Mouse (Mus musculus) right cerebral cortex, postnatal 10 days (tissue): Measurements from ENCODE around the gene Kif18b.
A peak's percentile ranks its signal among the peaks of the same experiment; 100 is the strongest.

Source experiments
- DNase-seq, 2 experiments: peaks; one replicate each; pipeline ENCODE4 v3.0.0; 2021; ENCODE audit warnings: low spot score in 2 of 2

Kif18b gene

DNA sequence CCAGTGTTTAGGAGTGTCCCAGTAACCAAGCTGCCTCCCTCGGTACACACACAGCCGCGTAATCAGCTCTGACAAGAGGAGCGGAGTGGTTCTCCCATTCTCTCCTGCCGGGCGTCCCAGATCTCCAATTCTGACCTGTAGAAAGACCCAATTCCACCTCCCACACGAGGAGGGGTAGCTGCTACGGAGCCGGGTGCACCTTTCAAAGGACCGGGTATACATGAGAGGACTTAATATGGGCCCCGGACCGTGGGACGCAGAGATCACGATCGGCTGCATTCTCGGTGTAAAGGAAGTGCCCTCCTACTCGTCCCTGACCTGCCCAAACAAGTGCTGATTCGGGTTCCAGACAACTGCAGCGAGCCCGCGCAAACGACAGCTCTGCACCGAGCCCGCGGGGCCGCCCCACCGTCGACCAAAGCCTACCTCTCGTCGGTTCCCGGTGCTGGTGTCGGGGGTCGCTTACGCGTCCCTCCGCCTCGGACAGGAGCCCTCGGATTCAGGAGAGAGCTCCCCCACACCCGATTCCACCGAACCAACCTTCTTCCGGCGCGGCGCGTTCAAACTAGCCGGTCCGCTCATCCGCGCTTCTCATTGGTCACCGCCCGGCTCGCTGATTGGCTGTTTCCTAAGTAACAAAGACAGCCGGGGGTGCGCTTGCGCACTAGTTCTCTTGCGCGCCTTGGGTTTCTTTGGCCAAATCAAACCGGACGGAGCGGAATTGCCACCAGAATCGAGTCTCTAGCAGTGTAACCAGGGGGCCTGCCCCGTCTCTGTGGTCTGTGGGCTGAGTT lies at the start of gene Kif18b:
TSS of gene Kif18b (minus strand) at position 568 of the 794 bp plus-strand sequence.
- peak; percentile 98 for DNase-seq

DNA sequence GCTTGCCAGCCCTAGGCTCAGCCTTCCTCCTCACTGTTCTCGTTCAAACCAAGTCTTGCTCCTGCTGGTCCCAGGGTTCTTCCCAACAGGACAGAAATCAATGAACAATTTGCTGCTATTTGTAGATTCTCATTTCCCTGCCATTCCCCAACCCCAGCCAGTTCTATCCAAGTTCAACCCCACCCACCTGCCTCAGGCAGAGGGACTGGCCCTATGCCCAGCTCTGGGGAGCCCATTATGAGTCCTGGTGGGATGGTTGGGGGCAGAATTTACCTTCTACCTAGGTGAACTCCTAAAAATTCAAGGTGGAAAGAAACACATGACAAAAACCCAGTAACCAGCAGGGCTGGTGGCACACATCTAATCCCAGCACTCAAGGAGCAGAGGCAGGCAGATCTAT lies 47.4 kb upstream of the Kif18b start:
- DNase-seq = no peak

DNA sequence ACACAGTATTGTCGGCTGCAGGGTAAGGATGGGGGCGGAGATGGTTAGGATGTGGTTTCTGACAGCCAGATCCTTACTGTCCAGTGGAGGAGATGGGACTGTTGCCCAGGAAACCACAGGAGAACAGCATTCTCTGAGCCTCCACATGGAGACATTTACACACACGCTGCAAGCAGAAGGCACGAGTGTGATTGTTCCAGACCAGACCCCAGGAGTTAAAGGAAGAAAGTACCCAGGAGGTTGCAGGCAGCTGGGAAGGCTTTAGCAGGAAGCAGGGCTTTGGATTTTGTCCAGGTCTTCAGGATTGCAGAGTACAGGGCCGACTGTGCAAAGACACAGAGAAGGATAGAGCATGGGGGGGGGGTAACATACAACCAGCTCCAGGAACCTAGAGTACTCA lies 46.7 kb upstream of the Kif18b start:
- DNase-seq = peak; percentile 38 to 58

DNA sequence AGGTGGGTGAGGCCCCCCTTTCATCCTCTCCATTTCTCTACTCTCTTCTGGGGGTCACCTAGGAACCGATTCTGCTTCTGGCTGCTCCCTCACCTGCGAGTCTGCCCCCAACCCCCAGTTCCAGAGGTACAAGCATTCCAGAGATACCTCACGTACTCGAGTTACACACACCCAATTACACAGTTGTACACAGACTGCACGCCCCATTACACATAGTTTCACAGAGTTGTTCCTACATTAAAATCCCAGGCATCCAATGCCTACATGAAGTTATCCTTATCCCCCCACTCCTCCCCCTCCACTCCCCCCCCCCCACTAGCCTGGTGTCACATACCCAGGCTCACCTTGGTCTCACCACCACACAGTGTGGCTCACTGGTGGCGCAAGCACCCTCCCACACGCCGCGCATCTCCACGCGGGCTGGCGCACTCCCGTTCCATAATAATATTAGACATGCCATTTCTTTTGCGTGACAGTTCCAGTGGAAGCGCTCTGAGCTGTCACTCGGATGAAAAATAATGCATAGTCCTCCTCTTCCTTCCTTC lies 39.7 kb upstream of the Kif18b start:
- no peak for DNase-seq

DNA sequence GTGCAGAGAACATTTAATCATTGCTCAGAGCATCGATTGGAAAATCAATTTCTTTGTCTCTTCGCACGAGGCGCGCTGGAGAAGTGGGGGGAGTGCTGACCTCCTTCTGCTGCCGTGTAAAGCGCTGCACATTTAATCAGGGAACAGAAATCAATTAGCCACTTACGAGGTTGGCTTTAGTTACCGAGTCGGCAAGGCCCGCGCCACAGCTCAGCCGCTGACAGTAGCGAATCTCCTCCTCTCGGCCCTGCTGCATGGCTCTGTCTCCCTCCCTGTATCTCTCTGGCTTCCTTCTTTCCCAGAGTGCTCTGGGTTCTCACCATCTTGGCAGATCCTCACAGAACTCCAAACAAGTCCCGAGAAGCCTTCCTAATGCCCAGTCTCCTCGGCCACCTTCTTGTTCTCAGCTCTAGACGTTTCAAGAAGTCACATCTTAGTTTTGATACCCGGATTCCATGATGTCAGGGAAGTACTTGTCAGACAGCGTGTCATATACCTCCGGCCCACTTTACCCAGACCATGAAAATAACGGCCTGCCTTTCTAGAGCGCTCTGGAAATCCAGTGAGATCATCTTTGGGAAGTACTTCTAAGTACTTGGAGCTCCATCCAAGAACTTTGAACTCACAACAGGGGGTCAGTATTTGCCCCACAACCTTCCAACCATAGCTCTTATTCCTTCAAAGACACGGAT lies 39.1 kb upstream of the Kif18b start:
- DNase-seq = no peak

DNA sequence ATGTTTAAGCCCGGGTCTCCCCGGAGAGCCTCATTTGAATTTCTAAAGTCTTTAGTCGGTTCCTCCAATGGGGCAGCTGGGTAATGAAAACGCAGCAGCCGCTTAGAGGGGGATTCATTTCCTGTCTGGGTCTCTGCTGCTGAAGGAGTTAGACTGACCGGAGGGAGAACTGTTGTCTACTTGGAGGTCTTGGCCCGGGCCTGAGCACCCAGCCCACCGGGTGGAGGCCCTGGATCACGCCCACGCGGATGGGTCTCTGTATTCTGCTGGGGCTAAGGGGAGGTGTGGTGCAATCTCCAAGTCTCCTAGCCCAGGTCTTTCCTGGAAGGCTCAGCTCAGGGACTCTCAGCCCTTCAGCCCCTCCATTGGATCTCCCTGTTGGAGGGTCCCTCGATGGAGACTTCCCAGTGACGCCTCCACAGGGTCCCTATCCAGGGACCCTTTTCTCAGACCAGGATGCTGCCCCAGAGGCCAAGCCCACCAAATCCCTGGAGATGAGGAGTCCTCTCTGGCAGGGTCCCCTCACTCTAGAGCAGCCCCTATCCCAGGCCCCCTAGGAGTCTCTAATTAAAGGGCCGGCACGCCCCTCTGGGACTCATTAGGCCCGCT lies 38.4 kb upstream of the Kif18b start:
- no peak for DNase-seq

DNA sequence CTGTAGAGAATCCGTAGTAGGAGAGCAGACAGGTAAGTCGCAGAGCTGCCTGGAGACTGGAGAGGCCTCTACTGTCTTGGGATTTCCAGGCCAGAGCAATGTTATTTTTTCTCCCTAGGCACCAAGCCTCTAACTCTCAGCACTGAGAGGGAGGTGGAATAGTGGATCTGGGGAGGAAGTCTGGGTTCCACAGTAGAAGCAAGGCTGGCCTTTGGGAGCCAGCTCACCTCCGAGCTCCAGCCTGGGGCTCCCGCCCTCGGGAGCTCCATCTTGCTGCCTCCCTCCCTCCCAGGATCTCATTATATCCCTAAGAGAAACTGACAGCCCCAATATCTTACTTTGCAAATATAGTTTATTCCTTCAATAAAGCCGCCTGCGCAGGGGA lies 37.9 kb upstream of the Kif18b start:
- no peak for DNase-seq

DNA sequence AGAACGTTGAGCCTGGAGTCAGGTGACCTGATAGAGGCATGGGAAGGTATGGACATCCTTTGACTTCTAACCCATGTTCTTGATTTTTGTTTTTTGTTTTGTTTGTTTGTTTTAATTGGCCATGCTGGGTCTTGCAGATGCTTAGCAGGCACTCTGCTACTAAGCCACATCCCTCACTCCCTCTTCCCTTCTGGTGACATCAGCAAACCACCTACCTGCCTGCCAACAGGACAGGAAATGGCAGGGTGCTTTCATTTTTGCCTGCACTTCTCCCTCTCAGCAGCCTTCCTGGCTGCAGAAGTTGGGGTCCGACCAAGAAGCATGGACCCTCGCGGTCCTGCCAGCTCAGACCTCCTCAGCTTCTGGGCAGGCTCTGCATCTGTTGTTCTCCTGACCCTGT lies 36.2 kb upstream of the Kif18b start:
- no peak for DNase-seq

DNA sequence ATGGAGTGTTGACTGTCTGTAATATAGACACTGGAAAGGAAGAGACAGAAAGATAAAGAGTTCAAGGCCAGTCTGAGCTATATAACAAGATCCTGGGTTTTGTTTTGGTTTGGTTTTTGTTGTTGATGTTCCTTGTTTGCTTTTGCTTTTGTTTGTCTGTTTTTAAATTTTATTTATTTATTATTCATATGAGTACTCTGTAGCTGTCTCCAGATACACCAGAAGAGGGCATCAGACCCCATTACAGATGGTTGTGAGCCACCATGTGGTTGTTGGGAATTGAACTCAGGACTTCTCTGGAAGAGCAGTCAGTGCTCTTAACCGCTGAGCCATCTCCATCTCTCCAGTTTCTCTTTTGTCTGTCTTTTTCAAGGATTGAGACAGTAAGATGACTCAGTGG lies 33.9 kb upstream of the Kif18b start:
- no peak for DNase-seq

DNA sequence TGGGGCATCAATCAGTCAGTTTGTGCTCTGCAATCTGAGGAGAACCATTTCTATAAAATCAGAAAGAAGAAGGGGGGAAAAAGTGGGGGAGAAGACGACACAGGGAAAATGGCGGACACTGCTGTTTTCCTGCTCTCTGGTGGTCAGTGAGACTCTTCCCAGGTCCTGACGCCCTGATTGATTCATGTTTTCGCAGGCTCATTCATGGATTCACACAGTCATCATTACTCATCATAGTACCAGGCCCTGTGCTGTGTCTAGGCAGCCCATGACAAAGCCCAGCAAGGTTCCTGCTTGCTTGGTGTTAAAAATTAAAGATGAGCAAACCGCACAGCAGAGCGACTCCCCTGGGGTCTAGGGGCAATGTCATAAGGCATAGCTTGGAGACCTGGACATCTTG lies 33.5 kb upstream of the Kif18b start:
- DNase-seq = no peak

DNA sequence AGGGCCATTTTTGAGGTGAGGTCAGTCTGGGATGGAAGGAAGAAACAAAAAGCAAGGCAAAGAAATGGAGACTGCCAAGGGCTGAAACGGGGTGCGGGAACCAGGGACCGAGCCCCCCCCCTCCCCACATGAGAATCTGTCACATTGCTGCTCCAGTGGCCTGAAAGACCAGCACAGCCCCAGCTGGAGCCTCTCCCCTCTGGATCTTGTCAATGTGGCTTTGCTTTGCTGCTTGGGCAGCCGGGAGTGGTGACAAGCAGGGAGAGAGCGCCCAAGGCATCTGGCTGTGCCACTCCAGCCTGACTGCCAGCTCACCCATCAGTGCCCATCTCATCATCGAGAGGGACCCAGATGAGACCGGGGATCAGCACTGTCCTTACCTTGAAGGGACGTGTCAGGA lies 32.8 kb upstream of the Kif18b start:
- DNase-seq = no peak

DNA sequence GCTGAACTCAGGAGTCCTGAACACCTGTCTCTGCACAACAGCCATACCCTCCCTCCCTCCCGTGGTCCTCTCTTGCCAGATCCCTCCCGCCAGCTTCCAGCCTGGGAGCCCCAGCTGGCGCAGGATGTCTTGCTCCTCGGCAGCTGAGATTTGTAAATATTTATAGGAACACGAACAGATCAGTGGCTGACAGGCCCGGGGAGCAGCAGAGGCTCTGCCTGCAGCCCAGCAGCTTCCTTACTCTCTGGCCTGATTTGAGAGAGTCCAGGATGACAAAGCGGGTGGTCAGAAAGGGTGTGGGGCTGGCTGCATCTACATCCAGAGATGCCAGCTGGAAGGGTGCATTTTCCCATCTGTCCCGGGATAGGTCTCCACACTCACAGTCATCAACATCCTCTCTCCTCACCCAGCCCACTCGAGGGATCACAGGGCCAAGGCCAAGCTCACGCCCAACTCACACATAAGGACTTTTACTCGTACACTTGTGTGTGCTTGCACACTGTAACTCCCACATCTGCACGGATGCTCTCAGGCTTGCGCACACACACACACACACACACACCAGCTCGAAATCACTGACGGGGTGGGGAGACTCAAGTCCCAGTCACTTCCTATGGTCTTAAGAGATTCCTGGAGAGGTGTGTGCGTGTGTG lies 32.2 kb upstream of the Kif18b start:
- no peak for DNase-seq

DNA sequence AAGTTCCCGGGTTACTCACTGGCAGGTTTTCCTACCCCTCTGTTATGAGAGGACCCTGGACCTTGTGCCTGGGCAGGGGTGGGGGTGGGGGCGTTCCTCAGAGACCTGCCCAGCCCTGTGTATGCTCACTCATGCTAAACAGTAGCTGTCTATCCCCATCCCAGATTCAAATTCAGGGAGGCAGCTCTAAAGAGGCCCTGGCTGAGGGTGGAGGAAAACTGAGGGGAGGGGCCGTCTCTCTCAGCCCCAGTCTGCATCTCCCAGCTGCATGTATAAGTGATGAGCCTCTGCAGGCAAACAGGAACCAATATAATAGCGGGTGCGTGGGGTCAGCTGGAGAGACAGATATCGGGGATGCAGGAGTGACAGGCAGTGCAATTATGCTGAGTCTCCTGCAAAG lies 28.0 kb upstream of the Kif18b start:
- DNase-seq = no peak

DNA sequence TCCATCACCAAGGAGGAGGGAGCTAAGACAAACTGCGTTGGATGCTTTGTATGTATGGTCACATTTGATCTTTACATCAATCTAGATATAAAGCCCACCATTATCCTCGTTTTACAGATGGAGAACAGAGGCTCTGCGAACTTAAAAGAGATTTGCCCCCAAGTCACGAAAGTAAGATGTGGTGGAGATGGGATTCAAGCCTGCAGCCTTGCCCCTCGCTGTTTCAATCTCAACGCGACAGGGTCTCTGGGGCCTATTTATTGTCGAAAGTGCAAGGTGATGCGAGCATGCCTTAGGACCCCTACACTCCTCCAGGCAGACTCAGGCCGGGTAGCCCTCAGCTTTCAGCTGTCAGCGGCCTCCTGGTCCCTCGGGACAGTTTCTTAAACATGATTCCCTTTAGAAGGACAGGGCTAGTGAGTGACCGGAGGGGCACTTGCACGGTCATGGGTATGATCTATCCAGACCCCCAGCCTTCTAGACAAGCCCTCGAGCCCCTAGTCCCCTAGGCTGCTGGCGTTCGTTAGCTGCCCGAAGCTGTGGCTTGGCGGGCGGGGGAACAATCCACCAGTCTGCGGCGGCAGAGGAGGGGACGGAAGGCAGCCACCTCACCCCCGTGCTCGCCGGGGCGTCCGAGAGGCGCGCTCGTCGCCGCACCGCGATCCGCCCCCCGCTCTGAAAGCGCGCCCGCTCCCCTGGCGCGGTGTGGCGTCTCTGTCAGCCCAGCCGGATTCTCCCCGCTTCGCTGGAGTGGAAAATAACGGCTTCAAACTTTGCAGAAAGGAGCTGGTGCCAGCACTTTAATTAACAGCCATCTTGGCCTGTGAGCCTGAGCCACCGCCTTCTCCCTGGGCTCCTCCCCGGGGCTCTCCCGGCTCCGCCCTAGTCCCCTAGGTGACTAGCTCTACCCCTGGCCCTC lies 23.4 kb upstream of the Kif18b start:
- peak; percentile 54 to 59 for DNase-seq

DNA sequence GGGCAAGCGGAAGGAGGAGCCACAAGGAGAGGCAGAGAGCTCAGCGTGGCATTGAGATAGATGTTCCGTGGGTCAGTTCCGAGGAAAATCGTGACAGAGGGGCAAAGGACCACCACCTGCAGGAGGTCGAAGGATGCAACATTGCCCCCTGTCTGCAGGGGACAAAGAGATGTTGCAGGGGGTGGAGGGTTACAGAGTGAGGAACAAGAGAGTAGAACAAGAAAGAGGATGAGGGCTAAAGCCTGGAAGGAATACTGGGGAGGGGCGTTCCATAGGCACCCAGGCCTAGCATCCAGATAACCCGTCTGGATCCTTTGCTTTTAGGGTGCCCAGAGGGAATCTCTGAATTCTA lies 22.0 kb upstream of the Kif18b start:
- DNase-seq = no peak

DNA sequence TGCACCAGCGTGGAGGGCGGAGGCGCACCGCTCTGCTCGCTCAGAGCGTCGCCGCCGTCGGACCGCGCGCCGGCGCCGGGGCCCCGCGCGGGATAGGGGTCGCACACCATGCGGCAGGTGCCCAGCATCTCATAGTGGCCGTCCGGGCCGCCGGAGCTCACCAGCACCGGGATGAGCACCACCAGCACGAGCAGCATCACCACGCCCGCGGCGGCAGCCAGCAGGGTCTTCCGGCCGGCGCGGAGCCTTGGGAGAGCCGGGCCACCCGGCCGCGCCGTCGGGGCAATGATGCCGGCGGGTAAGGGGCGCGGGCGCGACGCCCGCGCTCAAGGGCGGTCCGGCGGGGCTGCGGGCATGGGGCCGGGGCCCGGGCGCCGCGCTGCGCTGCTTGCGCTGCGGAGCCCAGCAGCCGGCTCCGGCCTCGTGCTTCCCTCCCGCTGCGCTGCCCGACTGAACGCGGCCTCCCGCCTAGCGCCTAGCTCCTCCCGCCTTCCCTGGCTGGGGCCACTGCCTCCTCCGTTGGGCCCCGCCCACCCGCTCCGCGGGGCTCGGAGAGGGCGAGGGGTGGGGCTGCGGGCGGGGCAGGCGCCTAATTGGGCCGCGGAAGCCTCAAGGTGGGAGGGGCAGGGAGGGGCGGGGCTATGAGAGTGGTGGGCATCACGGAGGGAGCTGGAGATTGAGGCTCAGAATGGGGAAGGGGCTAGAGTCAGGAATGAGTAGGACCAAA lies 21.5 kb upstream of the Kif18b start, which contains the start of gene C1ql1:
TSS of gene C1ql1 (minus strand) at position 424 of the 727 bp plus-strand sequence.
- DNase-seq = peak; percentile 79 to 85

DNA sequence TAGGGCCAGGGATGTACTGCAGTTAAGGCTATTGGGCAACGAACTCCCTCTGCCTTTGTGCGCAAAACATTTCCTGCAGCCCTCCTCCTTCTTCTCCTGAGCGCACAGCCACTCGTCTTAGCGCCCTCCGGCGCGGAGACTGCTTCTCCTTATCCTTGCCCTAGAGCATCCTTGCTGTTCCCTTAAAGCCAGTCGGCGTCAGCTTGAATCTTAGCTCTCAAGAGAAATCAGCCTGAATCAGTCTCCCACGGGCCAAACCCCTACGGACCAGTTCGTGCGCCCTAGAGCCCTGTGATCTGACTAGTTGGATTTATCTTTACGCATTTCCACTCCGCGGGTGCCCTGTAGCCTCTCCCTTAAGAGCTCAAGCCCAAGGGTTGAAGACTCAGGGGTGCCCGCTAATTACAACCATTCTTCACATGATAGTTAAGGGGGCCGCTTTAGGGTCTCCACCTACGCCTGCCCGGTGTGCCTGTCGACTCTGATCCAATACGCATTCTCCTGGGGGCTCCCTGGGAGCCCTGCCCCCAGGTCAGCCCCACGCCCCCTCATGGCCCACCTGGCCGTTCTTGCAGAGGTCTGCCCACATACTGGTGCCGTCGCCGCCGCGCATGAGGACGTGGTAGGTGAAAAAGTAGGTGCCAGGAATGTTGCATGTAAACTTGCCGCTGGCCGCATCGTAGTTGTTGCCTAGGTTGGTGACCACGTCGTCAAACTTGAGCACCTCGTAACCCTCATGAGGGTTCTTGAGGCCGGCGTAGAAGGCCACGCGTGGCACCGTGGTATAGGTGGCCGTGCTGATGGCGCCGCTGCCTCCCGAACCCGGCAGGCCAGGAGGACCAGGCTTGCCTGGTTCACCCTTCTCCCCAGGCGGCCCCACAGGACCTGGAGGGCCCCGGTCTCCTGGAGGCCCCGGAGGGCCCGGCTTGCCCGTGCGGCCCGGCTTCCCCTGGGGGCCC lies 20.7 kb upstream of the Kif18b start:
- no peak for DNase-seq

DNA sequence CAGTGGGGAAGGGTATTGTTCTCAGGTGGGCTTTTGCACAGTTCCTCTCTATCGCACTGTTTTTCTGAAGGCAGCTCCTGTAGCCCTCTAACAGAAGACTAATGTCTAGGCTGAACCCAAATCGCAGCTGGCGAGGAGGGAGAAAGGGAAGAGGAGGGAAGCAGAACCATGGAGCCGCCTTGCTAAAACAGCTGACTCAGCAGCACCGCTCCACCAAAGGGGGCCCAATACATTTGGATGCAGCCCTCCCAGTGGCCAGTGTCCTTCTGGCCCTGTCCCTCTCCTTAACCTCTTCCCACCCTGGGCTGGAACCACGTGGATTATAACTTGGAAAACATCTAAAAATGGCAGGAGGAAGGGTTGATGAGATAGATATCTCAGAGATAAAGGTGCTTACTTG lies 16.3 kb upstream of the Kif18b start:
- no peak for DNase-seq

DNA sequence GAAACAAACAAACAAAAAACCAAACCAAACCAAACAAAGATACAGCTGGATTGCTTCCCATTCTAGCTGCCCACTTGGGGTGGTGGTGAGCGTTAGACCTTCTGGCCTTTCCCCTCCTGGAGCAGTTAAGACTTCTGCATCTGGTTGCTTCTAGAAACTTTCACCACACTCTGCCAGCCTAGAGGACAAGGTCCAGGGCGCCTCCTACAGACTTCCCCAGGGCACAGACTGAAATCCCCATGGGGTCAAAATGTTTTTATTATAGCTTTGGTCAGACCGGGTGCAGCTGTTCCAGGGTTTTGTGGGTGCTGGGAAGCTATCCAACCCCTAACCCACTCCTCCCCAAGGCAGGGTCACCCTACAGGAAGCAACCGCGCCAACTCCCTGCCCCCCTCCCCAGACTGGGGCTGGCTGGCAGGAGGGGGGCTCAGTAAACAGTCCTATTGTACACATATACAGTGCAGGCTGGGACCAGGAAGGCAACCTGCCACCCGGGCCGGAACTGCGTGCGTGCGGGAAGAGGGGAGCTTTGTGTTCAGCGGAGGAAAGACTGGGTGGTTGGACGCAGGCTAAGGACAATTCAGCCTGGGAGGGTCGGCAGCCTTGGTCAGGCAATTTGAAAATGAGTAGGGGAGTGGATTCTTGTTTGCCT lies 14.2 kb upstream of the Kif18b start:
- peak; percentile 61 to 62 for DNase-seq
